Mouse (Mus musculus): Measurements from ENCODE around the gene Fat3. TPM values are rescaled to one million over a fixed set of nuclear protein-coding genes. Genes with fewer than 3 reads are reported as not detected.

Gene Fat3
- total RNA-seq, 2 experiments from 2014 or later: 0.43 to 1.0 TPM

GRCm38 (mm10) chr9:15866280-15867072 is 634.6 kb downstream of the Fat3 start:
- DNase-seq: no peak

DNA sequence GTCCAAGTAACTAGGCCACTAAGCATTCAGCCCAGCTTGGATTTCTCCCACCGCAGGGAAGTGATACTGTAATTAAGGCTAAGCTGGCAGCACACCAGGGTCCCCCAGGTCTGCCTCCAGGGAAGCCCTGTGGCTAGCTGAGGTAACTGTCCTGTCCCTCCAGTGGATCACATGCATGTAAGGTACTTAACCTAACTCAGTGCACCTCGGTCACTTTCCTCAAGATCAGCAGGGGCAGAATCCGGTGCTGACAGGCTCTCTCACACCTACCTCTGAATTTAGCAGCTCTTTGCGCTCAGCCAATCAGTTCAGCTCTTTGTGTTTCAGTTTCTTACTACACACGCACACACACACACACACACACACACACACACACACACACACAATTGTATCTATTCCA is 639.7 kb downstream of the Fat3 start:
- DNase-seq: no peak
